ENCODE assay signal across 29 mouse cellular contexts in genomic region chr13:89765966-89766365, GRCm38 (mm10). TPM values are rescaled to one million over a fixed set of nuclear protein-coding genes. Genes with fewer than 3 reads are reported as not detected.
DNase-seq lines count a peak whose midpoint lies in the region; ATAC-seq lines count a peak whose summit lies in the region.
"Had no signal": no experiment of that assay in that cellular context is flagged by ENCODE, and none has a peak within 500 bp of the region (broad histone marks: within the 10 kb centered on the region; RNA-seq: fewer than 3 reads in every experiment).

No protein-coding gene starts in this region.

- H3K4me2 ChIP-seq in liver, embryonic 16.5 days (ENCODE audit: low read depth, low read length), result no peak overlapping the region
- no peak overlapping the region for H3K4me2 ChIP-seq in liver, embryonic 12.5 days
- H3K4me2 ChIP-seq in kidney, embryonic 16.5 days (replicated peaks; ENCODE audit: low read depth, low read length), result no peak overlapping the region
- no peak overlapping the region for H3K4me2 ChIP-seq in forebrain, embryonic 16.5 days (ENCODE audit: low read length)
- H3K4me2 ChIP-seq: embryonic facial prominence, embryonic 12.5 days; forebrain, embryonic 15.5 days; heart, embryonic 15.5 days; midbrain, embryonic 12.5 days had no signal

- peak; percentile 3 for DNase-seq in CD4-positive, CD25-positive, alpha-beta regulatory T cell, adult 2 months (ENCODE audit: low read depth, low spot score)
- no peak for DNase-seq in urinary bladder, adult 2 months (ENCODE audit: low spot score)
- DNase-seq: cerebellum, adult 11 months; cerebellum, adult 9-10 months; cerebellum, postnatal 36 days; embryo, embryonic 11 days; kidney, adult 9 months; kidney, postnatal 14 days; layer of hippocampus, adult 9-11 months; lung, adult 18-20 months; lung, postnatal 10 days; right cerebral cortex, postnatal 4 days; thymus, adult 18-20 months; thymus, postnatal 4 days had no signal

- H3K9me3 ChIP-seq in liver, embryonic 16.5 days (replicated peaks; ENCODE audit: control insufficient read depth, low read length), result no peaks in the 10 kb centered on the region
- no peaks in the 10 kb centered on the region for H3K9me3 ChIP-seq in liver, embryonic 12.5 days (replicated peaks)
- no peaks in the 10 kb centered on the region for H3K9me3 ChIP-seq in kidney, embryonic 16.5 days (ENCODE audit: low read length)
- H3K9me3 ChIP-seq in forebrain, embryonic 16.5 days (ENCODE audit: control insufficient read depth, low read length), result no peaks in the 10 kb centered on the region
- H3K9me3 ChIP-seq: embryonic facial prominence, embryonic 12.5 days; forebrain, embryonic 15.5 days; heart, embryonic 15.5 days; megakaryocyte, embryonic 14.5 days; midbrain, embryonic 12.5 days had no signal

- no peak overlapping the region for H3K9ac ChIP-seq in liver, embryonic 16.5 days (ENCODE audit: low read depth, low read length)
- H3K9ac ChIP-seq in liver, embryonic 12.5 days, result no peak overlapping the region
- H3K9ac ChIP-seq in kidney, embryonic 16.5 days (replicated peaks; ENCODE audit: low read length), result no peak overlapping the region
- no peak overlapping the region for H3K9ac ChIP-seq in forebrain, embryonic 16.5 days (replicated peaks; ENCODE audit: low read depth, low read length)
- H3K9ac ChIP-seq: embryonic facial prominence, embryonic 12.5 days; forebrain, embryonic 15.5 days; heart, embryonic 15.5 days; midbrain, embryonic 12.5 days had no signal

- no peak overlapping the region for H3K4me3 ChIP-seq in liver, embryonic 16.5 days (ENCODE audit: low read depth, low read length)
- no peak overlapping the region for H3K4me3 ChIP-seq in liver, embryonic 12.5 days
- H3K4me3 ChIP-seq in kidney, embryonic 16.5 days (ENCODE audit: low read length), result no peak overlapping the region
- no peak overlapping the region for H3K4me3 ChIP-seq in forebrain, embryonic 16.5 days (replicated peaks; ENCODE audit: low read length)
- H3K4me3 ChIP-seq: embryonic facial prominence, embryonic 12.5 days; forebrain, embryonic 10.5 days; forebrain, embryonic 15.5 days; heart, embryonic 15.5 days; megakaryocyte, embryonic 14.5 days; midbrain, embryonic 12.5 days had no signal

- H3K4me1 ChIP-seq in liver, embryonic 16.5 days (ENCODE audit: control insufficient read depth, low read depth, low read length), result no peaks in the 10 kb centered on the region
- no peaks in the 10 kb centered on the region for H3K4me1 ChIP-seq in liver, embryonic 12.5 days
- H3K4me1 ChIP-seq in kidney, embryonic 16.5 days (ENCODE audit: insufficient read depth, low read length), result no peaks in the 10 kb centered on the region
- no peaks in the 10 kb centered on the region for H3K4me1 ChIP-seq in forebrain, embryonic 16.5 days (replicated peaks; ENCODE audit: control insufficient read depth, insufficient read depth, low read length)
- H3K4me1 ChIP-seq: embryonic facial prominence, embryonic 12.5 days; forebrain, embryonic 10.5 days; forebrain, embryonic 15.5 days; heart, embryonic 15.5 days; megakaryocyte, embryonic 14.5 days; midbrain, embryonic 12.5 days had no signal

- no peak overlapping the region for H3K27ac ChIP-seq in liver, embryonic 16.5 days (ENCODE audit: low read length)
- H3K27ac ChIP-seq in liver, embryonic 12.5 days, result no peak overlapping the region
- no peak overlapping the region for H3K27ac ChIP-seq in kidney, embryonic 16.5 days (ENCODE audit: low read length)
- H3K27ac ChIP-seq in forebrain, embryonic 16.5 days (ENCODE audit: low read length), result no peak overlapping the region
- H3K27ac ChIP-seq: embryonic facial prominence, embryonic 12.5 days; forebrain, embryonic 10.5 days; forebrain, embryonic 15.5 days; heart, embryonic 15.5 days; midbrain, embryonic 12.5 days; stomach, postnatal 0 days had no signal

- no peaks in the 10 kb centered on the region for H3K27me3 ChIP-seq in liver, embryonic 16.5 days (ENCODE audit: control insufficient read depth, insufficient read depth, low read depth, low read length)
- H3K27me3 ChIP-seq in liver, embryonic 12.5 days (replicated peaks), result no peaks in the 10 kb centered on the region
- no peaks in the 10 kb centered on the region for H3K27me3 ChIP-seq in kidney, embryonic 16.5 days (ENCODE audit: insufficient read depth, low read length)
- no peaks in the 10 kb centered on the region for H3K27me3 ChIP-seq in forebrain, embryonic 16.5 days (replicated peaks; ENCODE audit: control insufficient read depth, insufficient read depth, low read length)
- H3K27me3 ChIP-seq: embryonic facial prominence, embryonic 12.5 days; forebrain, embryonic 15.5 days; heart, embryonic 15.5 days; megakaryocyte, embryonic 14.5 days; midbrain, embryonic 12.5 days had no signal

- whole genome bisulfite sequencing in liver, embryonic 16.5 days (ENCODE audit: insufficient replicate concordance), result 54% methylated on average over 3 of the region's 3 CpGs
- WGBS in liver, embryonic 12.5 days (ENCODE audit: insufficient replicate concordance), result 55% methylated on average over 3 of the region's 3 CpGs
- WGBS in kidney, embryonic 16.5 days, result 82% methylated on average over 3 of the region's 3 CpGs
- WGBS in forebrain, embryonic 16.5 days, result 93% methylated on average over 3 of the region's 3 CpGs

- H3K36me3 ChIP-seq in liver, embryonic 16.5 days (ENCODE audit: control insufficient read depth, insufficient read depth), result no peaks in the 10 kb centered on the region
- H3K36me3 ChIP-seq in liver, embryonic 12.5 days, result no peaks in the 10 kb centered on the region
- H3K36me3 ChIP-seq in kidney, embryonic 16.5 days (ENCODE audit: insufficient read depth, low read length), result no peaks in the 10 kb centered on the region
- no peaks in the 10 kb centered on the region for H3K36me3 ChIP-seq in forebrain, embryonic 16.5 days (ENCODE audit: control insufficient read depth, insufficient read depth)
- H3K36me3 ChIP-seq: embryonic facial prominence, embryonic 12.5 days; forebrain, embryonic 10.5 days; forebrain, embryonic 15.5 days; heart, embryonic 15.5 days; midbrain, embryonic 12.5 days had no signal

- 0 out of 2 replicates have a peak, but pooled peaks have one; percentile 27 for ATAC-seq in liver, embryonic 16.5 days (ENCODE audit: low read depth)
- no peak for ATAC-seq in liver, embryonic 12.5 days
- ATAC-seq in common myeloid progenitor, adult 5-6 weeks (replicated peaks; ENCODE audit: low read depth, poor library complexity, severe bottlenecking), result peak; percentile 94
- peak; percentile 96 for ATAC-seq in megakaryocyte, adult 5-6 weeks (ENCODE audit: poor library complexity, severe bottlenecking)
- ATAC-seq in kidney, embryonic 16.5 days (ENCODE audit: low FRiP score, low TSS enrichment), result no peak
- no peak for ATAC-seq in forebrain, embryonic 16.5 days
- ATAC-seq: forebrain, embryonic 15.5 days; hindbrain, embryonic 16.5 days; intestine, embryonic 16.5 days had no signal

RNA-seq across cellular contexts. Expression of gene Vcan, which starts 23.7 kb away (rescaled TPM):
- 1.1 and 1.2 TPM in 2 replicates for polyA plus RNA-seq in liver, embryonic 16.5 days (2015; fragmentation: Nextera tagmentation; extraction: Ambion mirVana)
- 2.9 and 4.6 TPM in 2 replicates for polyA plus RNA-seq in liver, embryonic 12.5 days (2016; fragmentation: Nextera tagmentation; extraction: Ambion mirVana)
- 0.18 and 0.97 TPM in 2 replicates for total RNA-seq in common myeloid progenitor, adult 5-6 weeks (2017)
- total RNA-seq in megakaryocyte, adult 5-6 weeks (2015), result 41.6 and 48.9 TPM in 2 replicates
- 24.3 and 34.1 TPM in 2 replicates for total RNA-seq in megakaryocyte, adult 5-6 weeks (2017)
- polyA plus RNA-seq in kidney, embryonic 16.5 days (2015; fragmentation: Nextera tagmentation; extraction: Ambion mirVana), result 61.9 and 75.2 TPM in 2 replicates
- 52.6 and 54.8 TPM in 2 replicates for polyA plus RNA-seq in forebrain, embryonic 16.5 days (2015; fragmentation: Nextera tagmentation; extraction: Ambion mirVana)
- polyA plus RNA-seq in urinary bladder, adult 2 months (2012; rRNA removed), result 18.0 and 28.8 TPM in 2 replicates

Comparison
In these comparisons a context has a peak if more than half of its experiments do, and no peak if none do; other contexts are left out.
1. ATAC-seq: peak in liver, embryonic 16.5 days (single experiment), common myeloid progenitor, adult 5-6 weeks (single experiment) and megakaryocyte, adult 5-6 weeks (single experiment); none in liver, embryonic 12.5 days (single experiment), kidney, embryonic 16.5 days (single experiment) and forebrain, embryonic 16.5 days (single experiment).